Mouse (Mus musculus) midbrain, embryonic 14.5 days (tissue): ENCODE measurements at regions not wholly inside any gene's neighbourhood (a gene's known extent, or its start where the extent isn't known, plus 50 kb on each side); places are given as distances from the start of the nearest gene placed in this dataset.

Experiments used
- ATAC-seq: fragments of 200-750 bp; cut with Nextera tagmentation; 2 replicates; pipeline ENCODE4 v1.8.0; 2017; ENCODE audit warnings: moderate number of reproducible peaks, moderate library complexity; ENCODE audit not compliant: low FRiP score, low TSS enrichment
- DNase-seq: peaks from one replicate; pipeline ENCODE4 v3.0.0-alpha.2; 2015
- H3K27ac ChIP-seq: fragments of 300-500 bp; sonication (generic); replicated peaks from 2 replicates; pipeline ENCODE4 v1.5.1; 2014; ENCODE audit warnings: mild to moderate bottlenecking, low read depth, low read length, moderate library complexity
- H3K27me3 ChIP-seq: fragments of 300-500 bp; sonication (generic); 2 replicates; pipeline ENCODE4 v1.6.1; 2014; ENCODE audit warnings: low read length, control low read depth, mixed read lengths; ENCODE audit not compliant: control insufficient read depth, insufficient read depth
- H3K36me3 ChIP-seq: fragments of 300-500 bp; sonication (generic); 2 replicates; pipeline ENCODE4 v1.6.1; 2014; ENCODE audit warnings: low read length, control low read depth; ENCODE audit not compliant: control insufficient read depth, insufficient read depth
- H3K4me1 ChIP-seq: fragments of 300-500 bp; sonication (generic); 2 replicates; pipeline ENCODE4 v1.6.1; 2014; ENCODE audit warnings: mild to moderate bottlenecking, antibody characterized with exemption, low read length, control low read depth; ENCODE audit not compliant: control insufficient read depth, insufficient read depth
- H3K4me2 ChIP-seq: fragments of 300-500 bp; sonication (generic); 2 replicates; pipeline ENCODE4 v1.6.1; 2014; ENCODE audit warnings: mild to moderate bottlenecking, low read length, moderate library complexity
- H3K4me3 ChIP-seq: fragments of 300-500 bp; sonication (generic); replicated peaks from 2 replicates; pipeline ENCODE4 v1.5.1; 2014; ENCODE audit warnings: low read depth, low read length
- H3K9ac ChIP-seq: fragments of 300-500 bp; sonication (generic); replicated peaks from 2 replicates; pipeline ENCODE4 v1.6.1; 2014; ENCODE audit warnings: mild to moderate bottlenecking, low read length, moderate library complexity
- H3K9me3 ChIP-seq: fragments of 300-500 bp; sonication (generic); 2 replicates; pipeline ENCODE4 v1.6.1; 2016; ENCODE audit warnings: low read length, control low read depth, mixed read lengths; ENCODE audit not compliant: control insufficient read depth
- WGBS: fragments of 180-500 bp; shearing (Covaris S2); extraction: QIAGEN DNeasy Blood & Tissue Kit; methylation state at CpG from one replicate; pipeline ENCODE4 v1.1.7; 2014; 5-methylcytosine and 5-hydroxymethylcytosine counted together

- Histone ChIP-seq H3K27me3 (no peaks in the 10 kb centered on the region), H3K4me2 (no peak overlapping the region), H3K36me3 (no peaks in the 10 kb centered on the region), H3K9me3 (no peaks in the 10 kb centered on the region), H3K9ac (no peak overlapping the region), H3K4me3 (no peak overlapping the region), H3K27ac (no peak overlapping the region), H3K4me1 (peaks cover 4% of the 10 kb centered on the region; the same call in 1 of the 2 replicates)
- no peak for DNase-seq
- ATAC-seq: no peak
- 57% methylated on average over 12 of the region's 12 CpGs for WGBS
These were observed 99.9 kb upstream of the Trpm1 start for GRCm38 (mm10) chr7:64053766-64054165.

GRCm38 (mm10) chr7:64052400-64052799 lies 101.2 kb upstream of the Trpm1 start:
- no peak for DNase-seq
- Histone ChIP-seq H3K9ac (no peak overlapping the region), H3K4me3 (no peak overlapping the region), H3K27me3 (no peaks in the 10 kb centered on the region), H3K9me3 (no peaks in the 10 kb centered on the region), H3K4me1 (peaks cover 8% of the 10 kb centered on the region; the same call in 1 of the 2 replicates), H3K4me2 (no peak overlapping the region), H3K27ac (no peak overlapping the region), H3K36me3 (no peaks in the 10 kb centered on the region)
- 89% methylated on average over 9 of the region's 9 CpGs for WGBS
- no peak for ATAC-seq

DNA sequence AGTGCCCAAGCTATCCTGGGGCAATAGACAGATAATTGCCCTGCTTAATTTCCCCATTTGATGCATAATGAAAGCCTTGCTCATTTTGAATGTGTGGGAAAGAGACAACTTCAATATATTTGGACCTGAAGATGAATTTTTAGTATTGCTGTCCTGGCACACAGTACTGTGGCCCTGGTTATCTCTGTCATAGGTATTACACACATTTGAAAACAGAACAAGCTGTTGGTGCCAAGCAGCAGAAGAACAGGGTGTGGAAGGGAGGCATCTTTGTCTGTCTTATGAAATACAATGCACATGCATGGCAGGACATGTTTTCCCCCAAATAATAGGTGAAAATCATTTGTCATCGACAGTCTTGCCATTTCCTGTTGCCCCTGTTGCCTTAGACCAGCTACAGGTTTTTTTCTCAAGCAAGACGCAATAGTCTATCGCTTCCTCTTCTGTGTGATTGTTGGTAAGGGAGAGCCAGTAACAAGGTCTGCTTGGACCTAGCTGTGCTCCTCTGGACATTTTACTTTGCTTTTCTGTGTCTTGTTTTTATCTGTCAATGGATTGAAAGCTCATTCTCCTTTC lies 102.7 kb upstream of the Trpm1 start:
- Histone ChIP-seq H3K9me3 (no peaks in the 10 kb centered on the region), H3K36me3 (no peaks in the 10 kb centered on the region), H3K4me3 (no peak overlapping the region), H3K4me1 (peaks cover 8% of the 10 kb centered on the region; the same call in 1 of the 2 replicates), H3K27me3 (no peaks in the 10 kb centered on the region), H3K27ac (no peak overlapping the region), H3K9ac (no peak overlapping the region), H3K4me2 (no peak overlapping the region)
- no peak for DNase-seq
- ATAC-seq: no peak
- 94% methylated on average over 3 of the region's 3 CpGs for WGBS

DNA sequence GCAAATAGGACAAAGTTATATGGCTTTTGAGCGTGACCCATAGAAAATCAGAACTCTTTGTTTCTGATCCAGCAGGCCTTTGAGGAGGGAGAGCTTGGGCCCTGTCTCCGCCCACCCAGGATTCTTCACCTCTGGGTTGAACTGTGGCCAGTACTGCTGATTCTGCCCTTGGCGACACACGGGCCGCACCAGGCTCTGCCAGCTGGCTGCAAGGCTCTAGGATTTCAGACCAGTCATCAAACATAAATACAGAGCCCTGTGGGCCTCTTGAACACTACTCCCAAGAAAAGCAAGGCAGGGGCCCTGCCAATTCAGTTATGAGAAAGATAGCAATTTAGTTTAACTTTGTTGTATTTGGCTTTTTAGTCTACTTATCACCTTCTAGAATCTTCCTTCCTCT lies 103.4 kb upstream of the Trpm1 start:
- Histone ChIP-seq H3K27ac (no peak overlapping the region), H3K9ac (no peak overlapping the region), H3K4me1 (peaks cover 8% of the 10 kb centered on the region; the same call in 1 of the 2 replicates), H3K4me2 (no peak overlapping the region), H3K9me3 (no peaks in the 10 kb centered on the region), H3K27me3 (no peaks in the 10 kb centered on the region), H3K4me3 (no peak overlapping the region), H3K36me3 (no peaks in the 10 kb centered on the region)
- DNase-seq: no peak
- ATAC-seq: no peak
- 84% methylated on average over 5 of the region's 5 CpGs for WGBS

GRCm38 (mm10) chr7:64049183-64049965 lies 104.3 kb upstream of the Trpm1 start:
- no peak overlapping the region for H3K27ac ChIP-seq
- H3K36me3 ChIP-seq: no peaks in the 10 kb centered on the region
- no peaks in the 10 kb centered on the region for H3K9me3 ChIP-seq
- DNase-seq (no peak), ATAC-seq (no peak)
- peaks cover 8% of the 10 kb centered on the region; the same call in 1 of the 2 replicates for H3K4me1 ChIP-seq
- H3K9ac ChIP-seq: peak overlapping the region; percentile 60
- WGBS: 74% methylated on average over 11 of the region's 11 CpGs
- no peaks in the 10 kb centered on the region for H3K27me3 ChIP-seq
- H3K4me2 ChIP-seq: peak overlapping the region; percentile 74
- H3K4me3 ChIP-seq: peak overlapping the region; percentile 41

GRCm38 (mm10) chr7:64048452-64049182 lies 105.0 kb upstream of the Trpm1 start:
- Histone ChIP-seq H3K4me3 (peak overlapping the region; percentile 41), H3K27ac (peak overlapping the region; percentile 64), H3K9ac (peak overlapping the region; percentile 60), H3K4me2 (peak overlapping the region; percentile 74), H3K9me3 (no peaks in the 10 kb centered on the region), H3K36me3 (no peaks in the 10 kb centered on the region), H3K27me3 (no peaks in the 10 kb centered on the region), H3K4me1 (peaks cover 8% of the 10 kb centered on the region; the same call in 1 of the 2 replicates)
- DNase-seq: peak; percentile 87
- ATAC-seq: peak; percentile 85
- WGBS: 4% methylated on average over 21 of the region's 21 CpGs

DNA sequence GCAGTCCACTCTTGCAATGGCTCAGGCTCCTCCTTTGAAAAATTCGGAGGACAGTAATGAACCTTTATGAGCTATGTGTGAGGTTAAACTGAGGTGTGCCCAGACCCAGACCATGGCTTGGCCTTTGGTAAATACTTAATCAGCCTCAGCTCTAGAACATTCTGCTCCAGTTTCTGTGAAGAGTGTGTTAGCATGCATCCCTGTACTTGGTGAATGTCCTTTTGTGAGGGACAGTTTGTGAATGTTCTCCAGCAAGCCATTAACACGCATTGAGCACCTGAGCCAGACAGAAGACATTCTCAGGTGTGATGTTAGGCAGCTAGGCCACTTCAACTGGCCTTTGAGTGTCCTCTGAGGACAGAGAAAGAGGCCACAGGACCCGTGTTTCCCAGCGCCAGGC lies 105.8 kb upstream of the Trpm1 start:
- no peak overlapping the region for H3K27ac ChIP-seq
- WGBS: 93% methylated on average over 4 of the region's 4 CpGs
- no peak overlapping the region for H3K4me2 ChIP-seq
- ATAC-seq: no peak
- no peaks in the 10 kb centered on the region for H3K36me3 ChIP-seq
- H3K4me3 ChIP-seq: no peak overlapping the region
- no peak overlapping the region for H3K9ac ChIP-seq
- DNase-seq: no peak
- H3K9me3 ChIP-seq: no peaks in the 10 kb centered on the region
- H3K27me3 ChIP-seq: no peaks in the 10 kb centered on the region
- H3K4me1 ChIP-seq: peaks cover 8% of the 10 kb centered on the region; the same call in 1 of the 2 replicates

DNA sequence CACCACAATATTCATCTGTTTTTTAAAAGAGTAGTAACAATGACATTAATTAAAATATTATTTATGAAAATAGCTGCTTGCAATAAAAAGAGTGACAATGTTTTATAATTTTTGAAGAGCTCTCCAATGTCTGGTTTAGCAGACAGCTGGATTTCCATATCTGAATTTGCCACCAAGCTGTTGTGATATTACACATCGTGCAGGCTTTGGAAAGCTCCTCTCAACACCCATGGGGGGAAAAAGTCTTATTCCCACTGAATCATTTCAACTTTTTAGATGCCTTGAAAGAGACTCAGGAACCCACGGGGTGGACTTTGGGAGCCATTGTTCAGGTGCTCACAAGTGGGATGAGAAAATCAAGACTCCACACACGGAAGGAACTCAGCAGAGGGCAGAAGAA lies 106.6 kb upstream of the Klf13 start:
- 82% methylated on average over 3 of the region's 3 CpGs for WGBS
- Histone ChIP-seq H3K36me3 (no peaks in the 10 kb centered on the region), H3K9me3 (no peaks in the 10 kb centered on the region), H3K27ac (no peak overlapping the region), H3K4me3 (no peak overlapping the region), H3K4me2 (no peak overlapping the region), H3K9ac (no peak overlapping the region), H3K27me3 (no peaks in the 10 kb centered on the region), H3K4me1 (peaks cover 8% of the 10 kb centered on the region; the same call in 1 of the 2 replicates)
- DNase-seq (no peak), ATAC-seq (no peak)
